Mouse (Mus musculus) CH12.LX (cell line): Measurements from ENCODE around the gene Rpl24.

Source experiments
- CTCF ChIP-seq, 2 experiments: IDR thresholded peaks in 1 of 2; conservative IDR thresholded peaks in 1 of 2; 2 replicates each; pipeline ENCODE4 v1.5.1; 2011 to 2012; ENCODE audit warnings: low read depth in 2 of 2, low read length in 2 of 2, improper control_type of control experiment in 1 of 2, inconsistent platforms in 1 of 2, mild to moderate bottlenecking in 1 of 2, moderate library complexity in 1 of 2
- MAFK ChIP-seq: IDR thresholded peaks from 2 replicates; pipeline ENCODE4 v1.6.1; 2011; ENCODE audit warnings: low read length, improper control_type of control experiment; ENCODE audit not compliant: insufficient replicate concordance

DNA sequence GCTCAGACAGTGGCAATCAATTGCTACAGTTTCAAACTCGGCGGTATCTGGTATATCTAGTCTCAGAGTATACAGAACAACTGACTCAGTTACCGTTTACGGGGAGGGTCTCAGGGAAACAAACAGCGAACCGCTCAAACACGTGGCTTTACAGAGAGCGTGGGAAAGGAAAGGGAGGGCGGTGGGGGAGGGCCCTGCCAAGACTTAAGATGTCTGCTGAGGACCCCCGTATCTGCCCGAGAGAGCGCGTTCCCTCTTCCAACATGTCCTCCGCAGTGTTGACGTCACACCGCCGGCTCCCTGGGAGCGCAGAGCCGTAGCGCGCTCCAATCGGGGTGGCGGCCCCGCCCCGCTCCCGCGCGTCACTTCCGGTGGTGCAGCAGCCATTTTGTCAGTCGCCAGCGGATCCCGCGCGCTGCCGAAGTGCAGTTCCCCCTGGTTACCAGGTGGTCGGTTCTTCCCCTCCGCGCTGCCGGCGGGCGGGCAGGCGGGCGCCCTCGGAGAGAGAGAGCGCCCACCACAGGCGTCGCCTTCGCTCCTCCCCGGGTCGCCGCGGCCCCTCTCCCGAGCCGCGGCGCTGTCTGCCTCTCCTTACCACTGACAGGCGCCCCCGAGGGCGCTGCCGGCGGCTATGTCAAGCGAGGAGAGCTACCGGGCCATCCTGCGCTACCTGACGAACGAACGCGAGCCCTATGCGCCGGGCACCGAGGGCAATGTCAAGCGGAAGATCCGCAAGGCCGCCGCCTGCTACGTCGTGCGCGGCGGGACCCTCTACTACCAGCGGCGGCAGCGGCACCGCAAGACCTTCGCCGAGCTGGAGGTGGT is 7.6 kb downstream of the Rpl24 start, which contains the start of gene Zbtb11:
- no peak for TF ChIP-seq MAFK
- no peak for TF ChIP-seq CTCF (conservative IDR thresholded peaks at IDR 0.05 in 1 of 2, IDR thresholded peaks at IDR 0.05 in 1 of 2; ENCODE audit: low read depth in 2 of 2, low read length in 2 of 2)
